Mouse (Mus musculus) c-Kit-positive CD71-positive TER-119-positive erythroid progenitor cells, embryonic 14.5 days (primary cell): ENCODE data around the gene Bmp8a.
"Not testable (repeated sequence)": the region's sequence is repeated elsewhere in the genome, so short reads cannot be mapped to it uniquely, and the experiment has no call there.

Experiments
- DNase-seq: peaks from one replicate; pipeline ENCODE4 v3.0.0-alpha.2; 2013; ENCODE audit warnings: low spot score

Gene Bmp8a

GRCm38 (mm10) chr4:123286790-123287189, 56.3 kb downstream of the Bmp8a start:
- peak; percentile 90 for DNase-seq

GRCm38 (mm10) chr4:123284731-123285624, 58.1 kb downstream of the Bmp8a start:
- DNase-seq, result peak; percentile 58

GRCm38 (mm10) chr4:123283675-123284064, 59.4 kb downstream of the Bmp8a start:
- DNase-seq, result not testable (repeated sequence)

- not testable (repeated sequence) for DNase-seq
Measured at GRCm38 (mm10) chr4:123282915-123283674, 60.0 kb downstream of the Bmp8a start.

- peak; percentile 93 for DNase-seq
Measured at GRCm38 (mm10) chr4:123282500-123282899, 60.6 kb downstream of the Bmp8a start.

GRCm38 (mm10) chr4:123280117-123280516, 62.9 kb downstream of the Bmp8a start:
- DNase-seq, result no peak

- no peak for DNase-seq
Measured at GRCm38 (mm10) chr4:123271063-123271462, 72.0 kb downstream of the Bmp8a start.
